Mouse (Mus musculus) midbrain, embryonic 12.5 days (tissue): ENCODE data around the gene Cab39l. TPM values are rescaled to one million over a fixed set of nuclear protein-coding genes. Genes with fewer than 3 reads are reported as not detected.
"Not testable (repeated sequence)": the region's sequence is repeated elsewhere in the genome, so short reads cannot be mapped to it uniquely, and the experiment has no call there.

Source experiments
- ATAC-seq: fragments of 200-750 bp; cut with Nextera tagmentation; 2 replicates; pipeline ENCODE4 v1.8.0; 2017; ENCODE audit warnings: low read depth, moderate TSS enrichment, moderate library complexity; ENCODE audit not compliant: low FRiP score
- H3K27ac ChIP-seq: fragments of 300-500 bp; sonication (generic); replicated peaks from 2 replicates; pipeline ENCODE4 v1.5.1; 2016; ENCODE audit warnings: mild to moderate bottlenecking
- H3K27me3 ChIP-seq: fragments of 300-500 bp; sonication (generic); 2 replicates; pipeline ENCODE4 v1.6.1; 2016; ENCODE audit warnings: mild to moderate bottlenecking
- H3K36me3 ChIP-seq: fragments of 300-500 bp; sonication (generic); 2 replicates; pipeline ENCODE4 v1.6.1; 2016
- H3K4me1 ChIP-seq: fragments of 300-500 bp; sonication (generic); 2 replicates; pipeline ENCODE4 v1.6.1; 2016
- H3K4me2 ChIP-seq: fragments of 300-500 bp; sonication (generic); replicated peaks from 2 replicates; pipeline ENCODE4 v1.6.1; 2016; ENCODE audit warnings: mild to moderate bottlenecking, moderate library complexity
- H3K4me3 ChIP-seq: fragments of 300-500 bp; sonication (generic); 2 replicates; pipeline ENCODE4 v1.5.1; 2016; ENCODE audit warnings: mild to moderate bottlenecking
- H3K9ac ChIP-seq: fragments of 300-500 bp; sonication (generic); replicated peaks from 2 replicates; pipeline ENCODE4 v1.6.1; 2016; ENCODE audit warnings: mild to moderate bottlenecking, moderate library complexity
- H3K9me3 ChIP-seq: fragments of 300-500 bp; sonication (generic); 2 replicates; pipeline ENCODE4 v1.6.1; 2016; ENCODE audit warnings: mild to moderate bottlenecking
- WGBS: fragments of 180-500 bp; shearing (Covaris S2); methylation state at CpG from one replicate; pipeline ENCODE4 v1.1.7; 2016; 5-methylcytosine and 5-hydroxymethylcytosine counted together
- polyA plus RNA-seq: library from polyadenylated mRNA; unstranded; fragments of >200 nt; fragmentation: Nextera tagmentation; extraction: Ambion mirVana; gene quantifications from 2 replicates; pipeline ENCODE4 v1.2.1, GENCODE M21; 2016

Cab39l gene
- 33.2 and 34.0 TPM in 2 replicates for polyA plus RNA-seq

DNA sequence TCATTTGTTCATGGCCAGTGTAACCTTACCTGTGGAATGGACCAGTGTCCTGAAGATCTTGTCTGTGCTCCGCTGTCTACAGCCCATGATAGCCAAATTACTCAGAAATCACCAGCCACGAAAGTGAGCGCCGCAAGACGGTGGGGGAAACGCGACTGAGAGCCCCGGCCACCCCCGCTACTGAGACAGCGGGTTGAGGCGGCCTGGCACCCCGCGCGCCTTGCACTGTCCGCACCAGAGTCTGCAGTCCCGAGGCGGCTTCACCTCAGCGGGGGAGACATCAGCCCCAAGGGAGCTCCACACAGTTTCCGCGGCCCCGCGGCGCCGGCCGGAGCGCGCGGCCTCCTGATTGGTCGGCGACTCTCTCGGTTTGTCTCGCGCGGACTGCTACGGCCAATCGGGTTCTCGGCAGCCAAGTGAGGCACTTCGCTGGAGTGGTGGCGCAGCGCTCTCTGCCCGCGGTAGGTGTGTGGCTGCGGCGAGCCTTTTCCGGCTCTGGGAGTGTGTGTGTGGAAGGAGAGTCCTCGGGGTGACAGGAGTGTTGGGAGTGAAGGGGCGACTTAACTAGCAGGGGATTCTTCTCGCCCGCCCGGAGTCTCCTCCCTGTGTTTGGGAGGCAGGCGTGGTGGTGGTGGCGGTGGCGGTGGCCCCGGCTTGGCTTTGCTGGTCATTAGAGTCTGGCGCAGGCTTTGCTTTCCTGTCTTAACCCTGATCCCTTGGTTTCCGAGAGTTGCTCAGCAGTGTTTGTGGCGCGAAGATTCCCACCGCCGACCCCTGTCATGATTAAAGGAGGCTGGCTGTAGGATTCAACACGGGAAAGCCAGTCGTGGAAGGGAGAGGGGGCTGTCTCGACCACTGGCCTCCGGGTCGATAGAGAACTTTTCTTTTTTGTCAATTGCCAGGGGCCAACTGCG is at the start of gene Cab39l, which contains the start of gene Setdb2:
TSS of gene Cab39l (plus strand) at position 415 of the 914 bp plus-strand sequence.
TSS of gene Setdb2 (minus strand) at position 327 of the 914 bp plus-strand sequence.
- Histone ChIP-seq H3K4me2 (peak within 1 kb of the TSS; percentile 74), H3K36me3 (no peaks in the 10 kb centered on the region), H3K9ac (peak within 1 kb of the TSS; percentile 75), H3K4me1 (peaks cover 7% of the 10 kb centered on the region), H3K27ac (peak within 1 kb of the TSS; percentile 82), H3K9me3 (no peaks in the 10 kb centered on the region), H3K4me3 (peak within 1 kb of the TSS; percentile 72), H3K27me3 (no peaks in the 10 kb centered on the region)
- peak; percentile 100 for ATAC-seq
- under 1% methylated on average over 62 of the region's 66 CpGs for WGBS

DNA sequence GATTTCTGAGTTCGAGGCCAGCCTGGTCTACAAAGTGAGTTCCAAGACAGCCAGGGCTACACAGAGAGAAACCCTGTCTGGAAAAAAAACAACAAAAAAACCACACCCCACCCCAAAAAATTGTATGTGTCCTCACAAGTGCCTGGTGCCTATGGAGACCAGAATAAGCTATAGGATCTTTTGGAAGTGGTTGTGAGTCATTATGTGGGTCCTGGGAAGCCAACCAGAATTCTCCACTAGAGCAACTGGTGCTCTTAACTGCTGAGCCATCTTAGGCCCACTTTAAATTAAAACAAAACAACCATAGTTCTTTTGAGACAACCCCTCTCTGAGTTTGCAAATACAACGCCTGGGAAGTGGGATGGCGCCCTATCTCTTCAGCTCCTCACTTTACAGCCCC is 45.5 kb upstream of the Cab39l start, which contains the start of gene Phf11c:
TSS of gene Phf11c (minus strand) at position 101 of the 400 bp plus-strand sequence.
- no peaks in the 10 kb centered on the region for H3K9me3 ChIP-seq
- no peak within 1 kb of the TSS for H3K4me3 ChIP-seq
- H3K4me2 ChIP-seq: no peak within 1 kb of the TSS
- H3K4me1 ChIP-seq: no peaks in the 10 kb centered on the region
- no peaks in the 10 kb centered on the region for H3K27me3 ChIP-seq
- H3K9ac ChIP-seq: no peak within 1 kb of the TSS
- no peak for ATAC-seq
- no peak within 1 kb of the TSS for H3K27ac ChIP-seq
- H3K36me3 ChIP-seq: no peaks in the 10 kb centered on the region
- WGBS: 91% methylated on average over 3 of the region's 3 CpGs

DNA sequence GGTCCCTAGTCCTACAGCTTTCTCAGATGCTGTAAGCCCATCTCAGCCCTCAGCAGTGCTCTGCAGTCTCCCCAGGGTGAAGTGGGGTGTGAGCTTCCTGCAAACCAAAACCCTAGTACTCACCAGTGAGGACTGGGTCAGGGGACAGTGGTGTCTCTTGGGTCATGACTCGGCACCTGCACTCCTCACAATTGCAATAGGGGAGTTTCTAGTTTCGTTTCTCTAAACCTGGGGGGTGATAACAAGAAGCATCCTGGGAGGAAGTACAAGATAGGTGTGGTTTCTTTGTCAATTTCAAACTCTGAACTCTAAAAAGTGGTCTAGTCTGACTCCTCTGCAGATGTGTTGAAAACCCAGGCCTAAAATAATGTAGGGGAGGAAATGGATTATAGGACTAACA is 43.8 kb upstream of the Cab39l start:
- Histone ChIP-seq H3K27me3 (no peaks in the 10 kb centered on the region), H3K4me1 (no peaks in the 10 kb centered on the region), H3K36me3 (peaks cover 3% of the 10 kb centered on the region; the same call in 1 of the 2 replicates), H3K9me3 (no peaks in the 10 kb centered on the region), H3K27ac (no peak overlapping the region), H3K4me2 (no peak overlapping the region), H3K4me3 (no peak overlapping the region), H3K9ac (no peak overlapping the region)
- 73% methylated on average over 2 of the region's 2 CpGs for WGBS
- ATAC-seq: no peak

DNA sequence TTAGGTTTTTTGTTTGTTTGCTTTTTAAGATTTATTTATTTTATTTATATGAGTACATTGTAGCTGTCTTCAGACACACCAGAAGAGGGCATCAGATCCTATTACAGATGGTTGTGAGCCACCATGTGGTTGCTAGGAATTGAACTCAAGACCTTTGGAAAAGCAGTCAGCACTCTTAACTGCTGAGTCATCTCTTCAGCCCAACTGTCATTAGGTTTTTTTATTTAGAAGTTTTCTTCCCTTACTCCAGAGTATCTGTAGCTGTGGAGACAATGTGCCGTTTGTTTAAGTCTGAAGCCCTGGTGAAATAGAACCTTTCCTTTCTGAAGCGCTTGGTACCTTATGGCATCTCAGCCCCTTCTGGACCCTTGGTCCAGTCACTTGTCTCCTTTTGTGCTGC is 25.8 kb upstream of the Cab39l start:
- not testable (repeated sequence) for H3K4me2 ChIP-seq, H3K9me3 ChIP-seq, H3K4me1 ChIP-seq, H3K9ac ChIP-seq, H3K27me3 ChIP-seq, H3K27ac ChIP-seq, H3K4me3 ChIP-seq, ATAC-seq
- WGBS: 95% methylated on average over 2 of the region's 2 CpGs
- peaks cover 15% of the 10 kb centered on the region; the same call in 1 of the 2 replicates for H3K36me3 ChIP-seq

DNA sequence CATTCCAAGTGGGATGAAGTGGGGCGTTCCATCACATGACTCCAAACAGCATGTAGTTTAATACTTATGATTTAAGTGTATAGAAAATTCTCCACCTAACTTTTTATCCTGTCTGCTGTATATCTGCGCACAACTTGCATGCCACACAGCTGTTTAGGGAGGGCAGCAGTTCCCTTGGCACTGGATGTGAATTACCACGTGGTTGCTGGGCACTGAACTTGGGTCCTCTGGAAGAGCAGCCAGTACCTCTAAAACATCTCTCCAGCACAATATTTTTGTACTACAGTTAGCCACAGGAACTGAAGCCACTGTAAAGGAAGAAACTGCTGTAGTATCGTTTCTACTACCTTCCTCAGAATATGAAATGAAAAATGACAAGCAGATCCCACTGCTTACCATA is 22.6 kb upstream of the Cab39l start:
- no peak for ATAC-seq
- Histone ChIP-seq H3K4me1 (no peaks in the 10 kb centered on the region), H3K9me3 (no peaks in the 10 kb centered on the region), H3K27me3 (no peaks in the 10 kb centered on the region), H3K27ac (no peak overlapping the region), H3K36me3 (peaks cover 13% of the 10 kb centered on the region; the same call in 1 of the 2 replicates), H3K4me2 (no peak overlapping the region), H3K4me3 (no peak overlapping the region), H3K9ac (no peak overlapping the region)
- WGBS: 91% methylated on average over 4 of the region's 4 CpGs

DNA sequence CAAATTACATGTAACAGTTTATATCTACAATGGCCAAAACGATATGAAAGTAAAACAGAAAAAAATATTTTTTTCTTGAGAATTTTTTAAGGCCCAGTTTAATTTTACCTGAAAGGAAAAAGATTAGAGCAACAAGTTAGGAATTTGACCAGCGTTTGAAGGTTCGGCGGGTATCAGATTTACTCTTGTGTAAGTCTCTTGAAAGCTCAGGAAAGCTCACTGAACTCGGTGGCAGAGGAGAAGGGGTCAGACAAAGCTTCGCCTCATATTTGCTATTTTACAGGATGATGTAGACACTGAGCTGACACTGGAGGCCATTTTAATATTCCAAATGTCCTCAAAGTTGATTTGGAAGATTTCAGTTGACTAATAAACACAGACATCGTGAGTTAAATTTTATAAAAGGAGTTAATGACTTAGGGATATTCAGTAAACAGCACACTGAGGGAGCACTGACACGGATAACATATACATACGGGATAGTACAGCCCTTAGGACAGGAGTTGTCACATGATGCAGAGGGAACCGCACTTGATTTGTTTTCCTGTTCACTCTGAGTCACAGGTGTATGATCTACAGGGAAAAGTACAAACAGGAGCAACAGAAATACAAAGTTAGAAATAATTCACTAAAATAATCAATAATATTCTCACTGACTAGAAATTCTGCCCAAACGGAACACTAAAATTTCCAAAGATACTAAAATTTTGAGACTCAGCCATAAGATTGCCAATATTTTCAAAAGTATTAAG is 17.7 kb upstream of the Cab39l start:
- ATAC-seq: no peak
- H3K4me3 ChIP-seq: no peak overlapping the region
- 78% methylated on average over 11 of the region's 11 CpGs for WGBS
- 0 out of 2 replicates have a peak, but pooled peaks cover 3% of the 10 kb centered on the region for H3K36me3 ChIP-seq
- no peak overlapping the region for H3K9ac ChIP-seq
- no peaks in the 10 kb centered on the region for H3K4me1 ChIP-seq
- no peak overlapping the region for H3K4me2 ChIP-seq
- no peak overlapping the region for H3K27ac ChIP-seq
- no peaks in the 10 kb centered on the region for H3K27me3 ChIP-seq
- H3K9me3 ChIP-seq: no peaks in the 10 kb centered on the region

DNA sequence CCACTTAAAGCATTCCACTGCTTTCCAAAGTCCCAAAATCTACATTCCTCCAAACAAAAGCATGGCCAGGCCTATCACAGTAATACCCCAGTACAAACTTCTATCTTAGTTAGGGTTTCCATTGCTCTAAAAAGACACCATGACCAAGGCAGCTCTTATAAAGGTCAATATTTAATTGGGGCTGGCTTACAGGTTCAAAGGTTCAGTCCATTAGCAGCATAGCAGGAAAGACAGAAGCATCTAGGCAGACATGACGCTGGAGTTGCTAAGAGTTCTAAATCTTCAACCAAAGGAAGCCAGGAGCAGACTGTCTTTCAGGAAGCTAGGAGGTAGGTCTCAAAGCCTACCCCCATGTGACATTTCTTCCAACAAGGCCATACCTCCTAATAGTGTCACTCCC is 10.2 kb upstream of the Cab39l start:
- Histone ChIP-seq H3K4me1 (no peaks in the 10 kb centered on the region), H3K9me3 (no peaks in the 10 kb centered on the region), H3K9ac (no peak overlapping the region), H3K27ac (no peak overlapping the region), H3K4me2 (no peak overlapping the region), H3K4me3 (no peak overlapping the region), H3K27me3 (no peaks in the 10 kb centered on the region), H3K36me3 (no peaks in the 10 kb centered on the region)
- no peak for ATAC-seq
- 78% methylated on average over 1 of the region's 1 CpGs for WGBS

DNA sequence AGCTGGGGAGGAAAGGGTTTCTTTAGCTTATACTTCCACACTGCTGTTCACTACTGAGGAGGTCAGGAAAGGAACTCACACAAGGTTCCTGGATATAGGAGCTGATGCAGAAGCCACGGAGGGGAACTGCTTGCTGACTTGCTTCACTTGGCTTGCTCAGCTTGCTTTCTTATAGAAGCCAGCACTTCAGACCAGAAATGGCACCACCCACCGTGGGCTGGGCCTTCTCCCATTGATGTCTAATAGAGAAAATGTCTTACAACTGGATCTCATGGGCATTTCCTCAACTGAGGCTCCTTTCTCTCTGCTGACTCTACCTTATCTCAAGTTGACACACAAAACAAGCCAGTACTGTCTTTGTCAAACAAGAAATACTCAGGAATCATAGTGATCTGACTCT is 6.9 kb upstream of the Cab39l start:
- H3K4me2 ChIP-seq: no peak overlapping the region
- no peaks in the 10 kb centered on the region for H3K9me3 ChIP-seq
- H3K4me1 ChIP-seq: no peaks in the 10 kb centered on the region
- no peak overlapping the region for H3K9ac ChIP-seq
- no peak overlapping the region for H3K4me3 ChIP-seq
- WGBS: 77% methylated on average over 2 of the region's 2 CpGs
- no peak for ATAC-seq
- no peaks in the 10 kb centered on the region for H3K36me3 ChIP-seq
- H3K27ac ChIP-seq: no peak overlapping the region
- H3K27me3 ChIP-seq: no peaks in the 10 kb centered on the region

DNA sequence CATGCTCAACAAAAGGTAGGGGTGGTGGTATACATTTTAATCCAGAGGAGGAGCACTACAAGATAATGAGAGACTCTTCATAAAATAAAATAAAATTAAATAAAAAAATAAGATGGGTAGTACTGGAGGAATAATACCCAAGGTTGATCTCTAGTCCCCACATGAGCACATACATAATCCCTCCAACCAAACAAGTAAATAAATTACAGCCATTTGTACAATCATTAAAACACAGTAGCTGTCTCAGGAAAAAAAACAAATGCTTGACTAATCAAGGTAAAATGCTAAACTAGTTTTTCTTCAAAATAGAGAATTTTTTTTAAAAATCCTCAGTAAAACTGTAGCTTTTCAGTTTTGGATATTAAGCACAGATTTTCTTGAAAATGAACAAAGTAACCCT is 5.6 kb upstream of the Cab39l start:
- H3K9ac ChIP-seq: no peak overlapping the region
- no peak overlapping the region for H3K4me2 ChIP-seq
- H3K27me3 ChIP-seq: no peaks in the 10 kb centered on the region
- H3K4me3 ChIP-seq: no peak overlapping the region
- H3K36me3 ChIP-seq: no peaks in the 10 kb centered on the region
- no peak for ATAC-seq
- peaks cover 7% of the 10 kb centered on the region for H3K4me1 ChIP-seq
- no peak overlapping the region for H3K27ac ChIP-seq
- no peaks in the 10 kb centered on the region for H3K9me3 ChIP-seq

DNA sequence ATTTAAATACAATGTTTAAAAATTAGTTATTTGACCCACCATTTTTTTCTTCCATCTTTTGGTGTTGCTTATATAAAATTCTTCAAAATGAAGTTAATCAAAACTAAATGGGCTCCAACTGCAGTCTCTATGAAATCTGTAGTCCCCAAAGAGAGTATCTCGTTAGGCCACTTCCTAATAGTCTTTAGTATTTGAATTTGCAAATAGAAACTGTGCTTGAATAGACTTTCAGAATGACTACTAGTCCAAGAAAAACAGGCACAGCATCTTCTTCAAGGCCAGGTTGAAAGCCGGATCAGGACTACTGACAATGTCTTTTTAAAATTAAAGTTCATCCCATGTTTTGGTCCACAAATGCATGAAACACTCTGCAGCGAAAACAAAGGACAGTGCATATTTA is 3.4 kb upstream of the Cab39l start:
- H3K9ac ChIP-seq: no peak overlapping the region
- H3K36me3 ChIP-seq: no peaks in the 10 kb centered on the region
- H3K27me3 ChIP-seq: no peaks in the 10 kb centered on the region
- WGBS: 89% methylated on average over 3 of the region's 3 CpGs
- no peaks in the 10 kb centered on the region for H3K9me3 ChIP-seq
- H3K27ac ChIP-seq: no peak overlapping the region
- no peak for ATAC-seq
- no peak overlapping the region for H3K4me3 ChIP-seq
- no peak overlapping the region for H3K4me2 ChIP-seq
- peaks cover 7% of the 10 kb centered on the region for H3K4me1 ChIP-seq

DNA sequence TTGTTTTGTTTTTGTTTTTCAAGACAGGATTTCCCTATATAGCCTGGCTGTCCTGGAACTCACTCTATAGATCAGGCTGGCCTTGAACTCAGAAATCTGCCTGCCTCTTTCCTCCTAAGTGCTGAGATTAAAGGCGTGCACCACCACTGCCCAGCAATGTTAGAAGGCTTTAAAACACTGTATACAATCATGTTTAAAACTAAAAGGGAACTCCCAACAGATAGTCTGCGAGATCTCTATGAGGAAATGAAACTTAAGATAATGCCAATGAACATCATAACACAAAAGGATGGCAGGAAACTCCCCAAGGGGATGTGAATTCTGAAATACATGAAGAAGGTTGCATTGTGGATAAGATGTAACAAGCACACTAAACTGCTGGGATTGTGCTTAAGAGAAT is 2.3 kb upstream of the Cab39l start:
- H3K4me2 ChIP-seq: no peak overlapping the region
- no peaks in the 10 kb centered on the region for H3K36me3 ChIP-seq
- H3K27me3 ChIP-seq: no peaks in the 10 kb centered on the region
- no peak overlapping the region for H3K27ac ChIP-seq
- WGBS: 90% methylated on average over 2 of the region's 2 CpGs
- H3K9me3 ChIP-seq: no peaks in the 10 kb centered on the region
- no peak overlapping the region for H3K4me3 ChIP-seq
- H3K4me1 ChIP-seq: peaks cover 7% of the 10 kb centered on the region
- no peak for ATAC-seq
- H3K9ac ChIP-seq: no peak overlapping the region

DNA sequence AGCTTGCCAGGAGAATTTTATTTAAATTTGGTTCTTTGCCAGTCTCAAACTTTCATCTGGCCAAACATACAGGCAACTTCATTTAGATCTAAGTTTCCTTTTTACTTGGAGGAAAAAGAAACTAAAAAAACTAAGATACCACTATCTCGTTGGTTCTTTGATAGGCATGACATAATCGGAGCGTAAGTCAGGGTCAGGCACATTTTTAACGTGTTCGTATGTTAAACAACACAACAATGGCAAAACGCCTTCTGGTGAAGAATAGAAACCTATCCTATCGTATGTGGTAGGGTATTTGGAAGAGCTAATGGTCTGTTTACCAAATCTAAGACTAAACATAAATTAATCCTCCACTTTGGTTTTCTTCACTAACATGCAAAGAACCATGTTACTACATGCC is 733 bp upstream of the Cab39l start:
- peak overlapping the region; percentile 74 for H3K4me2 ChIP-seq
- H3K4me3 ChIP-seq: peak overlapping the region; percentile 72
- peak overlapping the region; percentile 75 for H3K9ac ChIP-seq
- H3K27me3 ChIP-seq: no peaks in the 10 kb centered on the region
- 15% methylated on average over 7 of the region's 7 CpGs for WGBS
- H3K36me3 ChIP-seq: no peaks in the 10 kb centered on the region
- H3K27ac ChIP-seq: no peak overlapping the region
- no peaks in the 10 kb centered on the region for H3K9me3 ChIP-seq
- peaks cover 7% of the 10 kb centered on the region for H3K4me1 ChIP-seq
- no peak for ATAC-seq
